Mouse (Mus musculus) brain, embryonic 14.5 days (tissue): ENCODE measurements around the gene Pdk2.

Source experiments
- CTCF ChIP-seq: fragments of 200-500 bp; IDR thresholded peaks from 2 replicates; pipeline ENCODE4 v1.5.1; 2012; ENCODE audit warnings: inconsistent platforms, mild to moderate bottlenecking, moderate library complexity, borderline replicate concordance; ENCODE audit not compliant: insufficient read depth, insufficient read length; ENCODE audit errors: extremely low read depth
- POLR2A ChIP-seq: fragments of 200-500 bp; IDR thresholded peaks from 2 replicates; pipeline ENCODE4 v1.6.1; 2012; ENCODE audit warnings: mild to moderate bottlenecking, inconsistent platforms, borderline replicate concordance; ENCODE audit not compliant: poor library complexity, insufficient read depth, insufficient read length, severe bottlenecking; ENCODE audit errors: extremely low read depth

GRCm38 (mm10) chr11:95038818-95039655 is 2.1 kb downstream of the Pdk2 start:
- TF ChIP-seq CTCF = no peak
- TF ChIP-seq POLR2A = no peak
